Mouse (Mus musculus) left cerebral cortex, adult 2 months (tissue): ENCODE measurements at regions not wholly inside any gene's neighbourhood (a gene's known extent, or its start where the extent isn't known, plus 50 kb on each side); places are given as distances from the start of the nearest gene placed in this dataset.

Experiments used
- DNase-seq, 2 experiments: peaks; one replicate each; pipeline ENCODE4 v3.0.0; 2021 to 2022; ENCODE audit warnings: low spot score in 2 of 2, mixed read lengths in 1 of 2; ENCODE audit errors: extremely low spot score in 1 of 2
- H3K27ac ChIP-seq: fragments of 200-600 bp; 2 replicates; pipeline ENCODE4 v1.8.1; 2022
- H3K4me3 ChIP-seq: fragments of 200-600 bp; 2 replicates; pipeline ENCODE4 v1.8.1; 2022
- CTCF ChIP-seq: fragments of 200-600 bp; IDR thresholded peaks from 2 replicates; pipeline ENCODE4 v1.8.1; 2022; ENCODE audit warnings: antibody characterized with exemption, mild to moderate bottlenecking, moderate library complexity
- intact Hi-C: fragments of 180-260 bp; cut with DNase I; formaldehyde crosslinking; loops from one replicate; pipeline ENCODE4 v1.15.1; 2025

DNA sequence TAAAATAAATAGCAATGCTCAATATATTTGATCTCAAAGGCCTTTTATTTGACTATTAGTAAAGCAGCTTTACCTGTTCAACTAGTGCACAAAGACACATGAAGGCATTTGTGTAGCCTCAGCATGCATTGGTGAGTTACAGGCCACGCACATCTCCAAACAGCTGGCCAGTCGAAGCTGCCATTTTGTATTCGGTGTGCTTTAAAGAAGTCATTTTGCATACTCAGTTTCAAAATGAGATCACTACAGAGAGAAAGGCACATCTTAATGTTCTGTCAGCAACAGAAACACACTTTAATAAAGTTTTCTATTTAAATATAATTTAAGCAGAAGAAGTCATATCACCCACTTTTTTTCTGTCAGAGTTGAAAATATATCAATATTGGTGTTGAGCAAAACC lies 90.3 kb upstream of the Pter start:
- TF ChIP-seq CTCF, result no peak
- no peak for DNase-seq
- intact Hi-C loops, result no loop called here
- Histone ChIP-seq H3K4me3 (no peak overlapping the region), H3K27ac (no peak overlapping the region)

DNA sequence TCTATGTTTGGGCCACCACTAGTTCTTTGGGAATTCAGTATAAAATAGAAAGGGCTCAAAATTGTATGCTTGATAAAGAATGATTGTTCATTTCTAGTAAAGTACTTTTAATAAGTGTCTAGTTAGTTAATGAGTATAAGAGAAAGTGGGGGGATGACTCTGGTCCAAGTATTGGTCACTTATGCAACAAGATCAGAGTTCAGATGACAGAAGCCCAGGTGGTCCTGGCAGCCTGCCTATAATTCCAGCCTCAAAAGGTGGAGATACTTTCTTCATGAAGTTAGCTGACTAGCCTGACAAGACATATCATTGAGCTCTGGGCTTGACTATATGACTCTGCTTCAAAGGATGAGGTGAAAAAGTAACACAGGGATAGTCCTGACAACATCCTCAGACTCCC lies 57.3 kb upstream of the Pter start:
- Histone ChIP-seq H3K27ac (no peak overlapping the region), H3K4me3 (no peak overlapping the region)
- DNase-seq, result no peak
- intact Hi-C loops, result no loop called here
- TF ChIP-seq CTCF, result no peak

DNA sequence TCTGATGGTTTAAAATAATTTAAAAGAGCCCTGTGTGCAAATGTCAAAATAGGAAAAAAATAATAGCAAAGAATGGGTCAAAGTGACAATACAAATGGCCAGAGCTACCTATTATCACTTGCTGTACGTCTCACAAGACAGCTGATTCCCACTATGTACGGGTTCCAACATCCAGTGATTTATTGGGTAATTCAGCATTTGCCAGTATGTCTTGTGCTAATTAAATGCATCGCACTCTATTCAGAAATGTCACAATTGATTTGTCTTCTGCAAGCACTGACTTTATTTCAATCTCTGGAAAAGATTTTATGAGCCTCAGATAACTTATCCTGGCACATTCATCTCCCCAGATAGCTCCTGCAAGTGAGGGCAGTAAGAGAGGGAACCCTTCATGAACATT lies 55.1 kb upstream of the Pter start:
- Histone ChIP-seq H3K4me3 (no peak overlapping the region), H3K27ac (no peak overlapping the region)
- DNase-seq, result no peak
- intact Hi-C loops, result no loop called here
- no peak for TF ChIP-seq CTCF
